Mouse (Mus musculus) thymus, adult 2 months (tissue): ENCODE data around the gene C130079G13Rik. TPM values are rescaled to one million over a fixed set of nuclear protein-coding genes. Genes with fewer than 3 reads are reported as not detected.
"Not testable (repeated sequence)": the region's sequence is repeated elsewhere in the genome, so short reads cannot be mapped to it uniquely, and the experiment has no call there.

Source experiments
- DNase-seq: peaks from one replicate; pipeline ENCODE4 v3.0.0; 2021
- H3K27ac ChIP-seq: fragments of 200-500 bp; 2 replicates; pipeline ENCODE4 v1.5.1; 2012; ENCODE audit warnings: low read length, control low read depth; ENCODE audit not compliant: control insufficient read depth, insufficient read depth
- H3K27me3 ChIP-seq: fragments of 200-500 bp; 2 replicates; pipeline ENCODE4 v1.6.1; 2012; ENCODE audit warnings: mild to moderate bottlenecking, low read length, moderate library complexity, mixed read lengths; ENCODE audit not compliant: control insufficient read depth, insufficient read depth
- H3K36me3 ChIP-seq: fragments of 200-500 bp; 2 replicates; pipeline ENCODE4 v1.6.1; 2012; ENCODE audit warnings: mild to moderate bottlenecking, low read length, moderate library complexity; ENCODE audit not compliant: control insufficient read depth, insufficient read depth
- H3K4me1 ChIP-seq: fragments of 200-500 bp; replicated peaks from 2 replicates; pipeline ENCODE4 v1.6.1; 2012; ENCODE audit warnings: low read length; ENCODE audit not compliant: control insufficient read depth, insufficient read depth
- H3K4me3 ChIP-seq: fragments of 200-500 bp; 2 replicates; pipeline ENCODE4 v1.5.1; 2012; ENCODE audit warnings: mild to moderate bottlenecking, low read length, control low read depth, moderate library complexity; ENCODE audit not compliant: control insufficient read depth, insufficient read depth
- CTCF ChIP-seq: fragments of 200-500 bp; IDR thresholded peaks from 2 replicates; pipeline ENCODE4 v1.5.1; 2012; ENCODE audit warnings: mild to moderate bottlenecking, control low read depth, low read length, moderate library complexity, borderline replicate concordance; ENCODE audit not compliant: control insufficient read depth, poor library complexity, insufficient read depth; ENCODE audit errors: extremely low read depth
- POLR2A ChIP-seq: fragments of 200-500 bp; IDR thresholded peaks from 2 replicates; pipeline ENCODE4 v1.6.1; 2012; ENCODE audit warnings: mild to moderate bottlenecking, low read length, control low read depth, moderate library complexity; ENCODE audit not compliant: control insufficient read depth, poor library complexity, insufficient read depth; ENCODE audit errors: extremely low read depth
- WGBS: fragments of 180-500 bp; shearing (Covaris S2); methylation state at CpG from one replicate; pipeline ENCODE4 v1.1.7; 2018; 5-methylcytosine and 5-hydroxymethylcytosine counted together
- polyA plus RNA-seq: library from polyadenylated mRNA; depleted of rRNA; stranded (reverse); fragments of >200 nt; gene quantifications from 2 replicates; pipeline ENCODE4 v1.2.3, GENCODE M21; 2012; rRNA removed

Gene C130079G13Rik
- polyA plus RNA-seq: not detected in 2 replicates

GRCm38 (mm10) chr3:59924914-59925313 lies at the start of gene C130079G13Rik:
TSS of gene C130079G13Rik (plus strand) at chr3:59925214.
- H3K36me3 ChIP-seq: no peaks in the 10 kb centered on the region
- no peaks in the 10 kb centered on the region for H3K4me1 ChIP-seq
- no peaks in the 10 kb centered on the region for H3K27me3 ChIP-seq
- DNase-seq: no peak
- WGBS: over 99% methylated on average over 2 of the region's 2 CpGs
- no peak within 1 kb of the TSS for H3K4me3 ChIP-seq
- H3K27ac ChIP-seq: no peak within 1 kb of the TSS
- TF ChIP-seq CTCF (no peak), POLR2A (no peak)

GRCm38 (mm10) chr3:59877601-59878000 lies 47.4 kb upstream of the C130079G13Rik start:
- not testable (repeated sequence) for DNase-seq, H3K27ac ChIP-seq, H3K36me3 ChIP-seq, H3K4me1 ChIP-seq, H3K4me3 ChIP-seq, H3K27me3 ChIP-seq
- 87% methylated on average over 1 of the region's 1 CpGs for WGBS

GRCm38 (mm10) chr3:59879801-59880554 lies 45.0 kb upstream of the C130079G13Rik start:
- not testable (repeated sequence) for H3K4me1 ChIP-seq, DNase-seq, H3K4me3 ChIP-seq, H3K27me3 ChIP-seq, H3K27ac ChIP-seq, H3K36me3 ChIP-seq
- WGBS: 92% methylated on average over 7 of the region's 7 CpGs

- H3K4me1 ChIP-seq: no peaks in the 10 kb centered on the region
- WGBS: 71% methylated on average over 2 of the region's 2 CpGs
- TF ChIP-seq POLR2A (no peak), CTCF (no peak)
- no peak overlapping the region for H3K4me3 ChIP-seq
- no peak overlapping the region for H3K27ac ChIP-seq
- no peak for DNase-seq
- H3K27me3 ChIP-seq: no peaks in the 10 kb centered on the region
- H3K36me3 ChIP-seq: no peaks in the 10 kb centered on the region
Observed at GRCm38 (mm10) chr3:59893276-59893675, 31.7 kb upstream of the C130079G13Rik start.

- DNase-seq: no peak
- H3K27me3 ChIP-seq: no peaks in the 10 kb centered on the region
- H3K4me1 ChIP-seq: no peaks in the 10 kb centered on the region
- no peaks in the 10 kb centered on the region for H3K36me3 ChIP-seq
- no peak overlapping the region for H3K4me3 ChIP-seq
- TF ChIP-seq POLR2A (no peak), CTCF (no peak)
- WGBS: 96% methylated on average over 1 of the region's 1 CpGs
- H3K27ac ChIP-seq: no peak overlapping the region
Observed at GRCm38 (mm10) chr3:59934621-59935020, 9.6 kb downstream of the C130079G13Rik start.

- H3K4me1 ChIP-seq: no peaks in the 10 kb centered on the region
- H3K27ac ChIP-seq: no peak overlapping the region
- TF ChIP-seq POLR2A (no peak), CTCF (no peak)
- WGBS: 95% methylated on average over 10 of the region's 10 CpGs
- no peaks in the 10 kb centered on the region for H3K27me3 ChIP-seq
- no peaks in the 10 kb centered on the region for H3K36me3 ChIP-seq
- H3K4me3 ChIP-seq: no peak overlapping the region
- no peak for DNase-seq
Observed at GRCm38 (mm10) chr3:59947294-59947950, 22.4 kb downstream of the C130079G13Rik start.

- no peak for DNase-seq
- Histone ChIP-seq H3K27ac (no peak overlapping the region), H3K4me3 (no peak overlapping the region), H3K27me3 (no peaks in the 10 kb centered on the region), H3K36me3 (no peaks in the 10 kb centered on the region), H3K4me1 (no peaks in the 10 kb centered on the region)
- TF ChIP-seq POLR2A: no peak
- no peak for TF ChIP-seq CTCF
- 96% methylated on average over 5 of the region's 5 CpGs for WGBS
Observed at GRCm38 (mm10) chr3:59970891-59971290, 45.9 kb downstream of the C130079G13Rik start.

- Histone ChIP-seq H3K27ac (no peak overlapping the region), H3K4me3 (no peak overlapping the region), H3K36me3 (no peaks in the 10 kb centered on the region), H3K4me1 (no peaks in the 10 kb centered on the region), H3K27me3 (no peaks in the 10 kb centered on the region)
- no peak for DNase-seq
- TF ChIP-seq POLR2A (no peak), CTCF (no peak)
Observed at GRCm38 (mm10) chr3:59974591-59974990, 49.6 kb downstream of the C130079G13Rik start.

Other genes starting within 250 kb of the C130079G13Rik start
- gene Gm5538, start 195.4 kb upstream of the C130079G13Rik start, polyA plus RNA-seq: not detected in 2 replicates
- gene Gm8298, start 64.2 kb upstream of the C130079G13Rik start, polyA plus RNA-seq: not detected in 2 replicates
- 0.13 TPM in 1 of 2 replicates, not detected in the other for gene Aadacl2, start 81.5 kb downstream of the C130079G13Rik start, polyA plus RNA-seq
- gene Aadac, start 100.5 kb downstream of the C130079G13Rik start, polyA plus RNA-seq: 0.89 and 1.1 TPM in 2 replicates
- gene Sucnr1, start 156.7 kb downstream of the C130079G13Rik start, polyA plus RNA-seq: 0.41 and 0.67 TPM in 2 replicates